Mouse (Mus musculus) E14TG2a.4 (cell line): Measurements from ENCODE around the gene Tfr2.

Experiments used
- CTCF ChIP-seq: conservative IDR thresholded peaks from 2 replicates; pipeline ENCODE4 v1.5.1; 2014; ENCODE audit warnings: low read length
- NANOG ChIP-seq: IDR thresholded peaks from 2 replicates; pipeline ENCODE4 v1.6.1; 2014; ENCODE audit warnings: borderline replicate concordance, low read length, mixed read lengths
- POU5F1 ChIP-seq: IDR thresholded peaks from 2 replicates; pipeline ENCODE4 v1.6.1; 2014; ENCODE audit warnings: low read length, borderline replicate concordance

DNA sequence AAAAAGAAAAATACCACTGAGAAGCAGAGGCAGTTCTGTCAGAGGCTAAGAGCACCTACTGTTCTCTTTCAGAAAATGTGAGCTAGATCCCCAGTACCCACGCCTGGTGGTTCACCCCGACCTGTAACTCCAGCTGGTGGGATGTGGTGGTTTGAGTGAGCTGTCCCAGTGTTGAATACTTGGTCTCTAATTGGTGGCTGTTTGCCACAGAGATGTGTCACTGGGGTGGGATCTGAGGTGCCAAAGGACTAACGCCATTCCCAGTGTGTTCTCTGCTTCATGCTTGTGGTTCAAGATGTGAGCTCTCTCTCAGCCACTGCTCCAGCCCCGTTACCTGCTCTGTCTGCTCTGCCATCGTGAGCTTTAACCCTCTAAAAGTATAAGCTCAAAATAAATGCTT, 20.9 kb downstream of the Tfr2 start:
- TF ChIP-seq CTCF (no peak), POU5F1 (no peak), NANOG (no peak)
